Mouse (Mus musculus) liver, adult 2 months (tissue): Measurements from ENCODE around the gene Colgalt2.
A peak's percentile ranks its signal among the peaks of the same experiment; 100 is the strongest.

Experiments used
- CTCF ChIP-seq: fragments of 200-500 bp; IDR thresholded peaks from 2 replicates; pipeline ENCODE4 v1.5.1; 2011; ENCODE audit warnings: low read depth, low read length, control low read depth
- POLR2A ChIP-seq: fragments of 200-500 bp; IDR thresholded peaks from 2 replicates; pipeline ENCODE4 v1.6.1; 2011; ENCODE audit warnings: low read length, control low read depth; ENCODE audit not compliant: insufficient read depth; ENCODE audit errors: extremely low read depth

- TF ChIP-seq POLR2A (no peak), CTCF (peak; percentile 65)
These were observed 125.5 kb downstream of the Colgalt2 start for GRCm38 (mm10) chr1:152524987-152525648.
